Mouse (Mus musculus): ENCODE results near the gene Sema4d. TPM values are rescaled to one million over a fixed set of nuclear protein-coding genes. Genes with fewer than 3 reads are reported as not detected.

The Sema4d gene
- polyA plus RNA-seq, 1 experiment from 2014 or later: 5.9 TPM

- Histone ChIP-seq H3K9me3 (replicated peaks) (no peaks in the 10 kb centered on the region), H3K4me1 (0 out of 2 replicates have a peak, but pooled peaks cover 4% of the 10 kb centered on the region), H3K27ac (no peak overlapping the region), H3K36me3 (no peaks in the 10 kb centered on the region), H3K27me3 (ENCODE audit: low read depth, poor library complexity, severe bottlenecking) (no peaks in the 10 kb centered on the region), H3K4me3 (no peak overlapping the region)
- DNase-seq (ENCODE audit: low spot score): no peak
- 92% methylated on average over 8 of the region's 8 CpGs for WGBS
These were observed 9.1 kb downstream of the Sema4d start for GRCm38 (mm10) chr13:51784476-51784875.

- DNase-seq (ENCODE audit: low spot score): no peak
- WGBS: 75% methylated on average over 6 of the region's 6 CpGs
- Histone ChIP-seq H3K36me3 (no peaks in the 10 kb centered on the region), H3K9me3 (replicated peaks) (no peaks in the 10 kb centered on the region), H3K4me1 (0 out of 2 replicates have a peak, but pooled peaks cover 4% of the 10 kb centered on the region), H3K27ac (no peak overlapping the region), H3K4me3 (no peak overlapping the region), H3K27me3 (ENCODE audit: low read depth, poor library complexity, severe bottlenecking) (no peaks in the 10 kb centered on the region)
These were observed 9.7 kb downstream of the Sema4d start for GRCm38 (mm10) chr13:51783857-51784256.

GRCm38 (mm10) chr13:51780509-51781155, 12.9 kb downstream of the Sema4d start:
- Histone ChIP-seq H3K4me3 (no peak overlapping the region), H3K36me3 (no peaks in the 10 kb centered on the region), H3K4me1 (peaks cover 12% of the 10 kb centered on the region), H3K27me3 (ENCODE audit: low read depth, poor library complexity, severe bottlenecking) (no peaks in the 10 kb centered on the region), H3K27ac (no peak overlapping the region), H3K9me3 (replicated peaks) (no peaks in the 10 kb centered on the region)
- DNase-seq (ENCODE audit: low spot score): no peak
- WGBS: 93% methylated on average over 10 of the region's 10 CpGs

- H3K4me1 ChIP-seq: peaks cover 12% of the 10 kb centered on the region
- H3K27ac ChIP-seq: no peak overlapping the region
- H3K4me3 ChIP-seq: no peak overlapping the region
- H3K36me3 ChIP-seq: no peaks in the 10 kb centered on the region
- H3K27me3 ChIP-seq (ENCODE audit: low read depth, poor library complexity, severe bottlenecking): no peaks in the 10 kb centered on the region
- no peaks in the 10 kb centered on the region for H3K9me3 ChIP-seq (replicated peaks)
- DNase-seq (ENCODE audit: low spot score): no peak
- 85% methylated on average over 25 of the region's 25 CpGs for WGBS
These were observed 14.3 kb downstream of the Sema4d start for GRCm38 (mm10) chr13:51778983-51779962.

- 95% methylated on average over 11 of the region's 11 CpGs for WGBS
- Histone ChIP-seq H3K27ac (no peak overlapping the region), H3K4me3 (no peak overlapping the region), H3K9me3 (replicated peaks) (no peaks in the 10 kb centered on the region), H3K4me1 (peaks cover 8% of the 10 kb centered on the region), H3K27me3 (ENCODE audit: low read depth, poor library complexity, severe bottlenecking) (no peaks in the 10 kb centered on the region), H3K36me3 (no peaks in the 10 kb centered on the region)
- no peak for DNase-seq (ENCODE audit: low spot score)
These were observed 15.1 kb downstream of the Sema4d start for GRCm38 (mm10) chr13:51778351-51778982.

GRCm38 (mm10) chr13:51777738-51778274, 15.7 kb downstream of the Sema4d start:
- Histone ChIP-seq H3K4me3 (no peak overlapping the region), H3K27me3 (ENCODE audit: low read depth, poor library complexity, severe bottlenecking) (no peaks in the 10 kb centered on the region), H3K27ac (no peak overlapping the region), H3K4me1 (peaks cover 8% of the 10 kb centered on the region), H3K36me3 (no peaks in the 10 kb centered on the region), H3K9me3 (replicated peaks) (no peaks in the 10 kb centered on the region)
- DNase-seq (ENCODE audit: low spot score): no peak
- WGBS: 68% methylated on average over 6 of the region's 6 CpGs

GRCm38 (mm10) chr13:51777048-51777737, 16.4 kb downstream of the Sema4d start:
- Histone ChIP-seq H3K27ac (no peak overlapping the region), H3K4me3 (no peak overlapping the region)
- WGBS: 41% methylated on average over 11 of the region's 11 CpGs

GRCm38 (mm10) chr13:51776160-51776737, 17.3 kb downstream of the Sema4d start:
- DNase-seq (ENCODE audit: low spot score): no peak
- no peaks in the 10 kb centered on the region for H3K9me3 ChIP-seq (replicated peaks)
- no peak overlapping the region for H3K27ac ChIP-seq
- H3K4me1 ChIP-seq: peaks cover 8% of the 10 kb centered on the region
- WGBS: 86% methylated on average over 6 of the region's 6 CpGs
- H3K36me3 ChIP-seq: no peaks in the 10 kb centered on the region
- H3K4me3 ChIP-seq: no peak overlapping the region
- H3K27me3 ChIP-seq (ENCODE audit: low read depth, poor library complexity, severe bottlenecking): no peaks in the 10 kb centered on the region

More at GRCm38 (mm10) chr13:51777048-51777737, 16.4 kb downstream of the Sema4d start:
- DNase-seq (ENCODE audit: low spot score): no peak
- H3K9me3 ChIP-seq (replicated peaks): no peaks in the 10 kb centered on the region
- H3K4me1 ChIP-seq: peaks cover 8% of the 10 kb centered on the region
- no peaks in the 10 kb centered on the region for H3K27me3 ChIP-seq (ENCODE audit: low read depth, poor library complexity, severe bottlenecking)
- no peaks in the 10 kb centered on the region for H3K36me3 ChIP-seq

GRCm38 (mm10) chr13:51771802-51772206, 21.7 kb downstream of the Sema4d start:
- WGBS: 83% methylated on average over 10 of the region's 10 CpGs
- H3K27me3 ChIP-seq (ENCODE audit: low read depth, poor library complexity, severe bottlenecking): no peaks in the 10 kb centered on the region

GRCm38 (mm10) chr13:51770647-51771427, 22.7 kb downstream of the Sema4d start:
- Histone ChIP-seq H3K27ac (no peak overlapping the region), H3K4me1 (peaks cover 12% of the 10 kb centered on the region; the same call in 1 of the 2 replicates), H3K4me3 (no peak overlapping the region), H3K9me3 (replicated peaks) (no peaks in the 10 kb centered on the region), H3K27me3 (ENCODE audit: low read depth, poor library complexity, severe bottlenecking) (no peaks in the 10 kb centered on the region), H3K36me3 (no peaks in the 10 kb centered on the region)
- 95% methylated on average over 14 of the region's 14 CpGs for WGBS
- DNase-seq (ENCODE audit: low spot score): no peak

More at GRCm38 (mm10) chr13:51771802-51772206, 21.7 kb downstream of the Sema4d start:
- H3K9me3 ChIP-seq (replicated peaks): no peaks in the 10 kb centered on the region
- no peak overlapping the region for H3K4me3 ChIP-seq
- no peak overlapping the region for H3K27ac ChIP-seq
- peaks cover 14% of the 10 kb centered on the region; the same call in 1 of the 2 replicates for H3K4me1 ChIP-seq
- no peaks in the 10 kb centered on the region for H3K36me3 ChIP-seq
- no peak for DNase-seq (ENCODE audit: low spot score)

GRCm38 (mm10) chr13:51767991-51768761, 25.4 kb downstream of the Sema4d start:
- Histone ChIP-seq H3K4me3 (no peak overlapping the region), H3K27me3 (ENCODE audit: low read depth, poor library complexity, severe bottlenecking) (no peaks in the 10 kb centered on the region), H3K27ac (no peak overlapping the region), H3K9me3 (replicated peaks) (no peaks in the 10 kb centered on the region), H3K4me1 (peaks cover 12% of the 10 kb centered on the region; the same call in 1 of the 2 replicates), H3K36me3 (no peaks in the 10 kb centered on the region)
- WGBS: 83% methylated on average over 14 of the region's 14 CpGs
- no peak for DNase-seq (ENCODE audit: low spot score)
